Comparison of ENCODE assay signal across 12 mouse cellular contexts in genomic region chr6:129233366-129233954, GRCm38 (mm10). TPM values are rescaled to one million over a fixed set of nuclear protein-coding genes. Genes with fewer than 3 reads are reported as not detected.
DNase-seq lines count a peak whose midpoint lies in the region; ATAC-seq and TF ChIP-seq lines count a peak whose summit lies in the region.
"Had no signal": no experiment of that assay in that cellular context is flagged by ENCODE, and none has a peak within 500 bp of the region (broad histone marks: within the 10 kb centered on the region; RNA-seq: fewer than 3 reads in every experiment).

No protein-coding gene starts in this region.

- no peaks in the 10 kb centered on the region for H3K36me3 ChIP-seq in embryonic facial prominence, embryonic 14.5 days (ENCODE audit: control insufficient read depth, insufficient read depth, low read length)
- H3K36me3 ChIP-seq in embryonic facial prominence, embryonic 10.5 days (replicated peaks), result no peaks in the 10 kb centered on the region
- peaks cover 22% of the 10 kb centered on the region for H3K36me3 ChIP-seq in liver, adult 2 months (ENCODE audit: control insufficient read depth, insufficient read depth, low read length)
- H3K36me3 ChIP-seq in liver, embryonic 16.5 days (ENCODE audit: control insufficient read depth, insufficient read depth), result no peaks in the 10 kb centered on the region
- H3K36me3 ChIP-seq: forebrain, embryonic 12.5 days had no signal

- 0 out of 2 replicates have a peak overlapping the region, but pooled peaks have one; percentile 13 for H3K27ac ChIP-seq in embryonic facial prominence, embryonic 14.5 days (replicated peaks; ENCODE audit: low read depth, low read length)
- no peak overlapping the region for H3K27ac ChIP-seq in embryonic facial prominence, embryonic 10.5 days (replicated peaks)
- peak overlapping the region; percentile 100 for H3K27ac ChIP-seq in liver, adult 2 months (replicated peaks; ENCODE audit: insufficient read depth, low read depth, low read length)
- H3K27ac ChIP-seq in bone marrow, adult 2 months (ENCODE audit: control insufficient read depth, insufficient read depth, low read depth, low read length, poor library complexity), result peak overlapping the region; percentile 98
- peak overlapping the region; percentile 84 for H3K27ac ChIP-seq in liver, embryonic 16.5 days (ENCODE audit: low read length)
- H3K27ac ChIP-seq: forebrain, embryonic 12.5 days had no signal

- no peak overlapping the region for H3K4me2 ChIP-seq in embryonic facial prominence, embryonic 14.5 days (ENCODE audit: low read depth, low read length)
- H3K4me2 ChIP-seq in liver, embryonic 16.5 days (ENCODE audit: low read depth, low read length), result peak overlapping the region; percentile 8
- H3K4me2 ChIP-seq: forebrain, embryonic 12.5 days had no signal

- peaks cover 29% of the 10 kb centered on the region for H3K79me2 ChIP-seq in liver, adult 2 months (ENCODE audit: control insufficient read depth, insufficient read depth, low read length)

- no peak overlapping the region for H3K4me3 ChIP-seq in embryonic facial prominence, embryonic 14.5 days (ENCODE audit: low read depth, low read length)
- H3K4me3 ChIP-seq in embryonic facial prominence, embryonic 10.5 days, result no peak overlapping the region
- H3K4me3 ChIP-seq in liver, adult 2 months (ENCODE audit: insufficient read depth, low read depth, low read length), result no peak overlapping the region
- peak overlapping the region; percentile 52 for H3K4me3 ChIP-seq in bone marrow, adult 2 months (replicated peaks; ENCODE audit: control insufficient read depth, low read depth, low read length)
- H3K4me3 ChIP-seq in liver, embryonic 16.5 days (ENCODE audit: low read depth, low read length), result no peak overlapping the region
- H3K4me3 ChIP-seq: forebrain, embryonic 12.5 days had no signal

- no peak for TF ChIP-seq CTCF in liver, adult 2 months (IDR thresholded peaks at IDR 0.05; ENCODE audit: low read depth, low read length)
- no peak for TF ChIP-seq CTCF in bone marrow, adult 2 months (IDR thresholded peaks at IDR 0.05; ENCODE audit: control insufficient read depth, insufficient read depth, low read length)

- DNase-seq in embryonic facial prominence, embryonic 14.5 days (ENCODE audit: low spot score), result no peak
- no peak for DNase-seq in embryonic facial prominence, embryonic 10.5 days (ENCODE audit: low spot score)
- DNase-seq in liver, adult 2 months (ENCODE audit: extremely low read depth, low read depth, low spot score), result no peak
- no peak for DNase-seq in liver
- DNase-seq in right cerebral cortex, postnatal 10 days (ENCODE audit: low spot score in 2 of 2), result no peak
- DNase-seq in embryo, embryonic 10 days (ENCODE audit: low spot score), result no peak

- ATAC-seq in embryonic facial prominence, embryonic 14.5 days (ENCODE audit: low read depth), result no peak
- no peak for ATAC-seq in liver, embryonic 16.5 days (ENCODE audit: low read depth)

- no peak for TF ChIP-seq POLR2A in liver, adult 2 months (IDR thresholded peaks at IDR 0.05; ENCODE audit: extremely low read depth, insufficient read depth, low read length)
- no peak for TF ChIP-seq POLR2A in bone marrow, adult 2 months (IDR thresholded peaks at IDR 0.05; ENCODE audit: borderline replicate concordance, control insufficient read depth, low read depth, low read length)

- no peaks in the 10 kb centered on the region for H3K27me3 ChIP-seq in embryonic facial prominence, embryonic 14.5 days (replicated peaks; ENCODE audit: control insufficient read depth, insufficient read depth, low read length)
- H3K27me3 ChIP-seq in embryonic facial prominence, embryonic 10.5 days (replicated peaks; ENCODE audit: low read depth, poor library complexity, severe bottlenecking), result no peaks in the 10 kb centered on the region
- H3K27me3 ChIP-seq in liver, adult 2 months (ENCODE audit: control insufficient read depth, insufficient read depth, low read length), result no peaks in the 10 kb centered on the region
- H3K27me3 ChIP-seq in liver, embryonic 16.5 days (ENCODE audit: control insufficient read depth, insufficient read depth, low read depth, low read length), result no peaks in the 10 kb centered on the region
- H3K27me3 ChIP-seq: forebrain, embryonic 12.5 days had no signal

- no peaks in the 10 kb centered on the region for H3K9me3 ChIP-seq in embryonic facial prominence, embryonic 14.5 days (ENCODE audit: control insufficient read depth, low read length)
- H3K9me3 ChIP-seq in embryonic facial prominence, embryonic 10.5 days, result no peaks in the 10 kb centered on the region
- H3K9me3 ChIP-seq in liver, embryonic 16.5 days (replicated peaks; ENCODE audit: control insufficient read depth, low read length), result no peaks in the 10 kb centered on the region
- H3K9me3 ChIP-seq: forebrain, embryonic 12.5 days had no signal

- peaks cover 27% of the 10 kb centered on the region for H3K4me1 ChIP-seq in embryonic facial prominence, embryonic 14.5 days (ENCODE audit: control insufficient read depth, insufficient read depth, low read length)
- H3K4me1 ChIP-seq in embryonic facial prominence, embryonic 10.5 days, result peaks cover 7% of the 10 kb centered on the region
- H3K4me1 ChIP-seq in liver, adult 2 months (ENCODE audit: control insufficient read depth, insufficient read depth, low read length), result peaks cover 53% of the 10 kb centered on the region
- H3K4me1 ChIP-seq in bone marrow, adult 2 months (ENCODE audit: control insufficient read depth, insufficient read depth, low read length), result peaks cover 2% of the 10 kb centered on the region; the same call in 1 of the 2 replicates
- H3K4me1 ChIP-seq in liver, embryonic 16.5 days (ENCODE audit: control insufficient read depth, low read depth, low read length), result peaks cover 64% of the 10 kb centered on the region

- WGBS in embryonic facial prominence, embryonic 14.5 days, result 79% methylated on average over 6 of the region's 6 CpGs
- 83% methylated on average over 6 of the region's 6 CpGs for WGBS in embryonic facial prominence, embryonic 10.5 days
- 62% methylated on average over 6 of the region's 6 CpGs for WGBS in liver, adult 2 months
- WGBS in bone marrow, adult 2 months, result 9% methylated on average over 6 of the region's 6 CpGs
- 55% methylated on average over 6 of the region's 6 CpGs for WGBS in liver, embryonic 16.5 days (ENCODE audit: insufficient replicate concordance)

- no peak overlapping the region for H3K9ac ChIP-seq in embryonic facial prominence, embryonic 14.5 days (ENCODE audit: low read depth, low read length)
- H3K9ac ChIP-seq in liver, adult 2 months (ENCODE audit: low read depth, low read length), result peak overlapping the region; percentile 72
- peak overlapping the region; percentile 27; the same call in 1 of the 2 replicates for H3K9ac ChIP-seq in liver, embryonic 16.5 days (ENCODE audit: low read depth, low read length)
- H3K9ac ChIP-seq: forebrain, embryonic 12.5 days had no signal

RNA-seq across cellular contexts. Expression of gene Cd69, which starts 41.8 kb away (rescaled TPM):
- polyA plus RNA-seq in embryonic facial prominence, embryonic 14.5 days (2014; fragmentation: Nextera tagmentation; extraction: Ambion mirVana), result 0.18 and 0.35 TPM in 2 replicates
- not detected in 2 replicates for polyA plus RNA-seq in embryonic facial prominence, embryonic 10.5 days (2016; fragmentation: Nextera tagmentation; extraction: Ambion mirVana)
- 0.74 and 1.1 TPM in 2 replicates for total RNA-seq in liver, adult 2 months (2014; rRNA removed)
- polyA plus RNA-seq in liver, adult 2 months (2012; rRNA removed), result 0.15 TPM in 1 of 2 replicates, not detected in the other
- 4.8 and 4.9 TPM in 2 replicates for polyA plus RNA-seq in bone marrow, adult 2 months (2011; ENCODE audit: insufficient read depth, insufficient read length, low replicate concordance, missing spikeins)
- 0.61 and 0.65 TPM in 2 replicates for polyA plus RNA-seq in liver, embryonic 16.5 days (2015; fragmentation: Nextera tagmentation; extraction: Ambion mirVana)
- polyA plus RNA-seq: brain, embryonic 14.5 days; C2C12; forebrain, embryonic 12.5 days; neural tube, embryonic 14.5 days had no signal

RNA-seq across cellular contexts. Expression of gene Clec2d, which starts 53.0 kb away (rescaled TPM):
- 0.51 and 0.97 TPM in 2 replicates for polyA plus RNA-seq in embryonic facial prominence, embryonic 14.5 days (2014; fragmentation: Nextera tagmentation; extraction: Ambion mirVana)
- polyA plus RNA-seq in embryonic facial prominence, embryonic 10.5 days (2016; fragmentation: Nextera tagmentation; extraction: Ambion mirVana), result not detected in 2 replicates
- total RNA-seq in liver, adult 2 months (2014; rRNA removed), result 521 and 532 TPM in 2 replicates
- 124 and 141 TPM in 2 replicates for polyA plus RNA-seq in liver, adult 2 months (2012; rRNA removed)
- 57.9 and 122 TPM in 2 replicates for polyA plus RNA-seq in bone marrow, adult 2 months (2011; ENCODE audit: insufficient read depth, insufficient read length, low replicate concordance, missing spikeins)
- polyA plus RNA-seq in liver, embryonic 16.5 days (2015; fragmentation: Nextera tagmentation; extraction: Ambion mirVana), result 0.41 and 0.70 TPM in 2 replicates
- polyA plus RNA-seq: forebrain, embryonic 12.5 days; neural tube, embryonic 14.5 days had no signal

Comparison
In these comparisons a context has a peak if more than half of its experiments do, and no peak if none do; other contexts are left out.
1. RNA of gene Clec2d, which starts 53.0 kb away (polyA plus RNA-seq): 124 to 141 TPM in liver, adult 2 months and 57.9 to 122 TPM in bone marrow, adult 2 months; 0.51 to 0.97 TPM in embryonic facial prominence, embryonic 14.5 days, 0.41 to 0.70 TPM in liver, embryonic 16.5 days and not detected in embryonic facial prominence, embryonic 10.5 days; every median in the first group is over 10 times any median in the second.